Mouse (Mus musculus) MEL-GATA-1-ER (cell line): ENCODE measurements at regions not wholly inside any gene's neighbourhood (a gene's known extent, or its start where the extent isn't known, plus 50 kb on each side); places are given as distances from the start of the nearest gene placed in this dataset.

Source experiments
- DNase-seq: peaks from one replicate; pipeline ENCODE4 v3.0.0-alpha.2; 2012; ENCODE audit warnings: low read depth; ENCODE audit errors: extremely low read depth

DNA sequence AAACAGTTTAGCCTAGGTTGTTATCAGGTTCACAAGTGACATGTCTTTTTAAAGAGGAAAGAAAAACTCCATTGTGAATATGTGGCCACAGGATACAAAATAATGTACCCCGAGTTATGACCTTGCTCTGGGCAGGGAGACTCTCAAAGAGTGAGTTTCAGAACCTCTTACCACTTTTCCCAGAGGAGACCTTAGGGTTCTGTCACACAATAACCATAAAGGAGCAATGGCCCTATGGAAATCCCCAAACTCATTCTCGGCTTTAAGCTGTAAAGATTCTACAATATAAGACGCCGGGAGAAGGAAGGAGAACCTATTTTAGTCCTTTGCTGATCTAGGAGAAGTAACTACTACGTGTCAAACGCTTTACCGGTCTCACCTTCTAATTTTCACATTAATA lies 85.1 kb upstream of the Pcdh8 start:
- DNase-seq = no peak

DNA sequence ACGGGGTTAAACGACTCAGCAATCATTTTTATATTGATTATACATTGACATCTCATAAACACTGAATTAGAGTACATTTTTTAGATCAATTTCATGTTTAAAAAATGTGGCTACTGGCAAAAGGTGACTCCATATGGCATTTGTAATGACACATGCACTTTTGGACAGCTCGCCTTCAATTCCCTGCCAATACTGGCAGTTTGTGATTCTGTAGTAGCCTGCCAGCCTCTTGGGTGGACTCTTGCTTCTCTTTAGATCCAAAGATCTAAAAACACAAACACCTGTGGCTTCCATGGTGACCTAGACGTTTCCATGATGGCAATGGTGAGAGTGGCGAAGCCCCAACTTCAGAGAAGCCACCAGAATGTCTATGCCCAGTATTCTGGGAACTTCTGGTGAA lies 83.1 kb upstream of the Pcdh8 start:
- no peak for DNase-seq

DNA sequence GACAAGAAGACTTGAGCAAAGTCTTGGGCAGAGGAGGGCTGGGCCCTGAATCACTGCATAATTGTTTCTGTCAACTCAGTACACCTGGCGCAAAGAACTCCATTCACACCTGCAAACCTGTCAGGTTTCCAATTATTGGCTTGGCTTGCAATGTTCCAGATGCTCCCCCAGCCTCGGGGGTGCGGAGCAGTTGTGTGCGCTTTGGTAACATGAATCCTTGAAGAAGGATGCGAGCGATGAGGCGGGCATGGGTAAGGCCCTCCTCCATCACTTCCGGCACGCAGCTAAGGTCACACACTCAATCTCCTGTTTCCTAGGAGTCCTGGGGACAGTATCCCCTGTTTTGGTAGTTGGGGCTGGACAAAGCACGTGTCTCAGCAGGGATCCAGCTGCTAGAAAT lies 81.6 kb upstream of the Pcdh8 start:
- no peak for DNase-seq

DNA sequence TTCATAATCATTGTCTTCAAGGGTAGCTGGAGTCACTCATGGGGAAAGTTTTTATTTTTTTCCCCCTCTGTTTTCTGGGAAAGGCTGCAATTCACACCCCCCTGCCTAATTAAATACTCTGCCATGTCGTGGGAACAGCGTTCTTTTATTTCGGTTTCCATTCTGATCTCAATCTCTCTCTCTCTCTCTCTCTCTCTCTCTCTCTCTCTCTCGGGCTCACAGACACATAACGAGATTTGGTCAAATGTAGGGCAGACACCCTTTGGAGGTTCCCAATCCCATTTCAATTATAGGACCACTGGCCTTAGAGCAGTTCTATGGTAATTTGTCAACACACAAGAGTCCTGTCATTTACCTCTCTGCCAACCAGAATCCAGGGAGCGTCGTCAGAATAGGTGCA lies 80.7 kb upstream of the Pcdh8 start:
- DNase-seq = no peak

DNA sequence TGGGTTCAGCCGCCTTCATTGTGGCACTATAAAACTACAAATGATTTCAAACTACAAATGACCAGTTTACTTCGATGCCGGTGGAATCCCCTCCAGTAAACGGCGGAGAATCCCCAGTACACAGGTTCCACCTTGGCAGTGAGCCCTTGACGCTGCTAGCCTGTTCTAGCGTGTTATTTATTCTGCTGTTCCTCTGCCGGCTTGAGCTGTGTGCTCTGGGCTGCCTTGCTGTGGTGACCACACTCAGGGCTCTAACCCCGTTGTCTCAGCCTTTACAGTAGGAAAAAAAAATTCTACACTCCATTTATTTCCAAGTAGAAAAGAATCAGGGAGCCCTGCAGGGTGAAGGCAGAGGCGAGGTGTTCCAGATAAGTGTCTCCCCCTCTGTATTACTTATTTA lies 80.1 kb upstream of the Pcdh8 start:
- DNase-seq = no peak

DNA sequence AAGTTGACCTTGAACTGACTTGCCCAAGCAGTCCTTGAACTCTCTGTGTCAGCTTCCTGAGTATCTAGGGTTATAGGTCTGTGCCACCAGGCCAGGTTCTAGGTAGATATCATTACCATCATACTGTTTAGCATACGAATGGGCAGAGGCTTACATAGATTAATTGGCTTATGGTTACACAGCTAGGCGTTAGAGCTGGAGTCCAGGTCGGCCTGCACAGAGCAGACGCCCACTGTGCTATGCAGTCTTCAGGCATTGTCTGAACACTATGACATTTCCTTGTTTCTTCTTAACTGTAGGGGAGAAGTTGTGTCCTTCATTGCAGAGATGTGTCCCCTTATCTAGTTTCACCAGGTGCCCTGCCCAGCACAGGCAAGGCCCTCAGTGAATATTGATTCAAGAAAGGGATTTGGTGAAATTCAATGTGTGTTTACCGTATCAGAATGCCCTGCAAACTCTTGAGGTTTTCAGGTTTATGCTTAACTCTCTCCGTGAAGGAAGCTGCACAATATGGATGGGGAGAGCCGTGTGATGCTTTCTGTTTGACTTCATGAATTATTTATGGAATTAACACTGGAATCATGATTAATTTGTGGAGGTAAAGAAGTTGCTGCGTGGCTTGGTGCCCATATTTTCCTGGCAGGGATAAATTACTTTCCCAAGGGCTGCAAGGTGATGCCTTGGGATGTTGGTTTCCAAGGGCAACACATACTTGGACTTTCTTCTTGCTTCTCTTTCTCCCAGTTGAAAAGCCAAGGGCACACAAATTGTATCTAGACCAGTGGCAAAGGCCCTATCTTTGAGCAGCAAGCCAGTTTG lies 78.7 kb upstream of the Pcdh8 start:
- no peak for DNase-seq

DNA sequence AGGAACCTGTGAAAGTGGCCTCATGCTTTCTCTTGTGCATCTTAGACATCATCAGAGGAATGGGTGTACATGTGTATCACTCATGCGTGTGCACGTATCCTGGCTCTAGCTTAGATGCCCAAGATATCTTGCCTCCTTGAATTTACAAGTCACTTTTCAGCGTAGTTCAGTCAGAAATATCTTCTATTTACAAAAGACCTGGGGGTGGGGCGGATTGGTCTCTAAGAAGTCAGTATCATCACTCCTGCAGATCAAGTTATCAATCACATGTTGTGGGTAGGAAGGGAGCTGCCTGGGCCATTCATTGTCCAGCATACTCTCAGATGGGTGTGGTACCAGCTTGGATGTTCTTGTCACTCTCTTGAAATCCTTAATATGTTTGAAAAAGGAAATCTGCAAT lies 77.0 kb upstream of the Pcdh8 start:
- DNase-seq = no peak

DNA sequence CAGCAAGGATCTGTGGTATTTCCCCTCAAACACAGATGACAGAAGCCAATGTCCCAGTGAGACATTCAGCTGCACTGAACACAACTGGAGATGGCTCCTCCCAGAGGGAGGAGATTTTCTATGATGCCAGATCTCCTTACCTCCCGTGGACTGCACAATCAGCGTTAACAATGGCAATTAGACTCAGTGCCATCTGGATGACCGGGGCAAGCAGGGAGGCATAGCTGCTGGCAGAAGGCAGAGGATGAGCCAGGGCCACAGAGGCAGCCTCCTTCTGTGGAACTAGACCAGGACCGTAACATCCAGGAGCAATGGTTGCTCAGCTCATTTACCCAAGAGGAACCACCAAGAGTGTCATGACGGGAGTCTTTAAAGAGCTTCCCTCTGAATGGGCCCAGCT lies 73.2 kb upstream of the Pcdh8 start:
- DNase-seq = no peak

DNA sequence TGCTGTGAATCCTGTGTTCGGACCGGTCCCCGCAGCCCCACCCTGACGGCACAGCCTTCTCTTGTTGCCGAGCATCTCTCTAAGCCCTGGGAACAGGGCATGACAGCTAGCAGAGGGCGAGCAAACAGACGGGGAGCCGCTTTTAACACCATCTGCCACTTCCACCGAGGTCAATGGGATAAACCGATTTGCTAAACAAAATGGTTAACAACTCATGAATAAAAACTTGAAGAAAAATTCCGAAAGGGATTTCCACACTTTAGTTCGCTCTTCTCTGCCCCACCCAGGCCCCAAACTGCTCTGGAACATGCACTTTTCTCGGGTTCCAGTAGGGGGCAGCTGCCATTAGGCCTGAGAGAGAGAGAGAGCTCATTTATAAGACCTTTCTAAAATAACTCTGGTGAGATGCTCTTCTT lies 72.0 kb upstream of the Pcdh8 start:
- DNase-seq = no peak

DNA sequence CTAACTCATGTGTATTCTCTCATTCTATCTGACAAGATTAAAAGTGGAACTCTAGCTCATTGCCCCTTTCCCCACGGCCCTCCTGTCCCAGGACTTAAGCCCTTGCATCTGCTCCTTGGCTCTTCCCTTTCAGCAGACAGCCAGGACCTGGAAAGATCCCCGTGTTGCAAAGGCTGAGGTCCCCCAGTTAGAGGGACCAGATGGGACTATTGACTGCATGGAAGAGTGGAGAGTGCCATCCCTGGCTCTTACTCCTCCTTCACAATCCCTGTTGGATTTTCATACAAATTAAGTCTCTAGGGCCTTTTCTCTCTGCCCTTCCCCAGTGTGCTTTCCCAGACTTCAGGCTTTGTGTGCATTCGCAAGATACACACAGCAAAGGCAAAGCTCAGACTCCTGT lies 71.6 kb upstream of the Pcdh8 start:
- no peak for DNase-seq

DNA sequence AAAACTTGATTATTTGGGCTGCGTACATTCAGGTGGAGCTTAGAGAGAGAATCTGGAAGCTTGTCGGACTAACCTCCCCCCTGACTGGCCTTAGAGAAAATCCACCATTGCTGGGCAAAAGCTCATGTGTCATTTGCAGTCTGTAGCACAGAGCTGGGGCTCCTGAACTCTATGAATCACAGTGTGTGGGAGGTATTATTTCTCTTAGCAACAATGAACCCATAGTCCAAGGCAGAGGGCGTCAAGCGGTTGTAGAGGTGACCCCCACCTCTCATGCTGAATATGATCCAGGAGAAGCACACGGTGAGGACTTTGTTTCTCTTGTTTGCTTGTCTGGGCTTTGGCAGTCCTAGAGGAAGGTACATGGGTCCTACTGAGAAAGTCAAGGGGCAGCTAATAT lies 66.0 kb upstream of the Pcdh8 start:
- DNase-seq = no peak

DNA sequence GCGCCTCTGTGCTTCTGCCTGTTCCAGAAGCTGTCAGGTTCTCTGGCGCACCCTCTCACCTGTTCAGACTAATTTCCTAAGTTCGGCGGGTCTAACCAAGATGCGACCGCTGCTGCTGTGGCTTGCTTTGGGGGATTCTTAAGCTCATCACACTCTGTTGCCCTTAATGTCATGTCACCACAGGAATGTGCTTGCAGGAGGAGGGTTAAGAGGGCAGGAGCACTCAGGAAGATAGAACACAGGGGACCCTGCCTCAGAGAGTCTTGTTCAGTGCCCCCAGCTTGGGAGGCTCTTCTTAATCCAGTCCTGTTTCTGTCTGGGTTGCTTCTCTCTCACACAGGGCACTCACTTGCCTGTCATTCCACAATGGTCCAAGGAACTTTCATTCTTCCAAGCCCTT lies 65.1 kb upstream of the Pcdh8 start:
- no peak for DNase-seq

DNA sequence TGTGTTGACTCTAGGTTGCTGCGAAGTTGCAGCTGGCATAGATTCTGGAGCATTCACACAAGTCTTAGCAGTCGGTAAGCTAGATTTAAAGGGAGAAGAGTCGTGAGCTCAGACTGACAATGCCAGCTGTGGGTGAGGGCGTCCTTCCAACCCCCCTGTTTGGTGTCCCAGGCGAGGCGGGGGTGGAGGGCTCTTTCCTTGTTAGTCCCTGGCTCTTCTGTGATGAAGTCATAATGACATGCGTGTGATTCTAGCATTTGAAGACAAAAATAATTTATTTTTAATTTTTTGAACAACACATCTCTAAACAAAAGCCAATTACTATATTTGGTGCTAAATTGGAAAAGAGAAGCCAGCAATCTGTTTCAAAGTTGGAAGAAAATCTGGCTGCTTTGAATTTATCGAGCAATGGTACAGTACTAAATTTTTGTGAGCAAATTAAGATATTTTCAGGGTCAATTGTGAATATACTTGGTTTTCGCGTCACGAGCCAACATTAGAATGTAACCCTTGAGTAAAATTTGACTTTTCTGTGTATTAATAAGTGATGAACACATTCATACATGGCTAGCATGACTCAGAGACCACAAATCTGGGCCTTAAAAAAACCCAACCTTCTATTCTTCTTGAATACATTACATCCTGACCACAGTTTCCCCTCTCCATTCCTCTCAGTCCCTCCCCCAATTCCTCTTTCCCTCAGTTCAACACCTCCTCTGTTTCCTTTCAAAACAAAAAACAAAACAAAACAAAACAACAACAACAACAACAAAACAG lies 53.7 kb upstream of the Pcdh8 start:
- DNase-seq = no peak

DNA sequence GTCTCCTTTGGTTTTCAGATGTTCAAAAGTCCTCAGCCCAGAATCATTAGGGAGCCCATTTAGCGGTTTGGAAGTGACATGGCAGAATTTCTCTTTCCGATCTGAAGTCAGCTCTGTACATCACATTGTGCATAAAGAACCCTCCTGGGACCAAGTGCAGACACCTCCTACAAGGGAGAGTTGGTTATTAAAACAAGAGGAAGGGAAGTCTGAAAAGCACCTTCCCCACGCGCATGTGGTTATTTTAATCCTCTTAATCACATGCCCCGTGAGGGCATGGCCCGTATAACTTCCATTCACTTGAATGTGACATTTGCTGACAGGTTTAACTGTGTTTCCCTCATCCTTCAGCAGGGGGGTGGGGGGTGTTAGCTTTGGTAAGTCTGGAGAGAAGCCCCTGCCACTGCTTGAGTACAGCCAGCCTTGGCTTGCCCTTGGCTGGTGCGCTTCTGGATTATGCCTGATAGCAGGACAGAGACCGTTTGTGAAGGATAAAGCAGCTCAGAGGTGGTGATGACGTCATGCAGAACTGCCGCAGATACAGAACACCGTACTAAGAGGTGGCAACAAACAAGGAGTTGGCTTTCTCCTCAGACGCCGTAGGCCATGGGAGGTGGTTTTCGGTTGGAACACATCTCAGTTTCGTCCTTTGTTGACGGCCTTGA lies 51.5 kb upstream of the Pcdh8 start:
- DNase-seq = no peak

DNA sequence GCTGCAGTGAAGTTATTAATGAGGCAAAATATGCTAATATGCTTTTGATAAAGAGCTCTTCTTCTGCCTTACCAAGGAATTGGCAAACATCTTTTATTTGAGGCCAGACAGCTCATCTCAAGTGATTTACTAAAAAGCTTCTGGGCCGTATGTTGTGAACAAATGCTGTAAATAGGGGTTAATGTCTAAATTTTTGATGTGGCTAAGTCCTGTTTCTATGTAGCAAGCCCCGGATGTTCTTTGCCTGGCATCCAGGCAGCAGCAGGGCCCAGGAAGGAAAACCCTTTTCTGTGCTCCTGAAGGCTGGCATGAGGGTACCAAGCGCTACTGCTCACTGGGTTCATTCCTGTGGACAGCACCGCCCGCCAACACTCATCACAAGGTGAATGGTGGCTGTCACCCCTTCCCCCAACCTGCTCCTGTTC lies 50.9 kb upstream of the Pcdh8 start:
- no peak for DNase-seq

DNA sequence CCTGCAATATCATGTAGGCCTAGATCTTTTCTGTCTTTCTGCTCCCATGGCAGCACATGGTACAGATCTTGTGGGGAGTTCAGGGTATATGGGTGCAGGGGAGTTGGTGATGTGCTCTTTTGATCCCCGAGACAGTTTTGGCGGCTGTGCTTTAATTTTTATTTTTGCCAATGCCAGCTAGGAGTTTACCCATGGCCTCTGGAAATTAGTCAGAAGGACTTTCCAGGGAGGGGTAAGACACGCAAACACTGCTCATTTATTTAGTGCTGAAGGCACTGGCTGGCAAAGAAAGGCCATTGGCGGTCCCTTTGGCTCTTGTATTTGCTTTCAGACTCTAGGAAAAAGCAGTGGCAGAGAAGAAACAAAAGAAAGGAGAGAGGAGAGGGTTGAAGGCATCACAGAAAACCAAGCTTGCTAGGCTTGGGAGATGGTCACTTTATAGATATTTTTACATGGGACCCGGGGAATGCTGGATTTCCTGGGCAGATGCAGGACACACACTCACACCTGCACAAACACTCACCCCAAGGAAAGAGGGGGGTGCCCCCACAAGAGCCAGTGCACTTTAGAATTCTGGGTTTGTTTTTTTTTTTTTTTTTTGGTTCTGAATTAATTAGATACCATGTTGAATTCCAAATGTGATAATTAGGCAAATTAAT lies 50.4 kb upstream of the Pcdh8 start:
- no peak for DNase-seq
